Mouse (Mus musculus): ENCODE results near the gene Arhgef26.

The Arhgef26 gene

GRCm38 (mm10) chr3:62338044-62338443 lies at the start of gene Arhgef26:
Arhgef26 (plus strand) TSS chr3:62338344.
- DNase-seq (ENCODE audit: low spot score in 2 of 2), result no peak

- DNase-seq (ENCODE audit: low spot score in 2 of 2), result no peak
Observed at GRCm38 (mm10) chr3:62310493-62310892, 27.7 kb upstream of the Arhgef26 start.

GRCm38 (mm10) chr3:62311224-62311623 lies 26.9 kb upstream of the Arhgef26 start:
- no peak for DNase-seq (ENCODE audit: low spot score in 2 of 2)

DNA sequence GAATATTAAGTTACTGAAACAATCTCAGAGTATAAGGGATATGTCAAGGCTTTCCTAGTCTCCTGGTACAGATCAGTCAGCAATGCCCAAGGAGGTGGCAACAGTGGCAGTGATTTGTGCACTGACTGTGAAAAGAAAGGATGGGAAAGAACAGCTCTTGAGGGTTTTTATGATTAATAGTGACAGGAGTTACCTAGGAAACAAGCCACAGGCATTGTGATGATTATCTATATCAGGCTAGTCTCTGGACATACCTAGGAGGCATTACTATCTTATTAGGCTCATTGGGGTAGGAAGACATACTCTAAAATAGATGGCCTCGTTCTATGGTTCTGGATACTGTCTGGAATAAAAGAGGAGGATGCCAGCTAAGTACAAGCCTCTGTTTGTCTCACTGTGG lies 13.4 kb upstream of the Arhgef26 start:
- no peak for DNase-seq (ENCODE audit: low spot score in 2 of 2)

DNA sequence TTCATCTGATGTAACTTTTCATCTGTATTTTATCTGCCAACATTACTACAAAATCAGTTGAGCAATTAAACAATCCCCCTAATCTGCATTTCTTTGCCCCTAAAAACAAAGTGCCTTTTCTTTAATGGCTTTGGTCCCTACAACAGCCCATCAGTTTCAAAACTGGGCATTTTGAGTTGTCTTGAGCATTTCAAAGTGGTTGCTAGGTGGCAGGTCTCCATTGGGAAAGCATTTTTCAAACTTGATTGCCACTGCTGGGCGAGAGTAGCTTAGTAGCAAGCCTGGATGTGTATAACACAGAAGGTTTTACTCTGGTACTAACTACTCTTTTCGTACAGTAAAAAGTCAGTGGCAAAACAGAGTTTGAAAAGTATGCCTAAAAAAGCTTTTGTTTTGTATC lies 10.2 kb upstream of the Arhgef26 start:
- DNase-seq (ENCODE audit: low spot score in 2 of 2), result no peak

DNA sequence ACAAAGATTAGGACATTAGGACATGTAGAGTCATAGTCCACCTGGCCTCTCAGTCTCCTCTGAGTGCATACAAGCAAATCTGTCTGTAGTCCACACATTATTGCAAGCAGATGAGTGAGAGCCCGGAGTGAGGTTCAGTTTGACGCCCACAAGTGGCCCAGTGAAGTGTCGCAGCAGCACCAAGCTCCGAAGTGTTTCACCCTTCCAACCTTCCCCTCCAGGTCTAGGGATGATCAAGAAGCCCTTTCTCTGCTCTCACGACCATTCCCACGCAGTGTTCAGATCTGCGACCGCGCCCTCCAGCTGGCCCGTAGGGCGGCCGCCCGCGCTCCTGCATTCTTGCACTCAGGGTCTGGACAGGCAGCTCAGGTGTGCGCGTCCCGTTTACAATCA lies 313 bp downstream of the Arhgef26 start:
- DNase-seq (ENCODE audit: low spot score in 2 of 2), result no peak

- peak in 1 of 2 experiments; percentile 40 for DNase-seq (ENCODE audit: low spot score in 2 of 2)
Observed at GRCm38 (mm10) chr3:62338854-62339515, 841 bp downstream of the Arhgef26 start.

DNA sequence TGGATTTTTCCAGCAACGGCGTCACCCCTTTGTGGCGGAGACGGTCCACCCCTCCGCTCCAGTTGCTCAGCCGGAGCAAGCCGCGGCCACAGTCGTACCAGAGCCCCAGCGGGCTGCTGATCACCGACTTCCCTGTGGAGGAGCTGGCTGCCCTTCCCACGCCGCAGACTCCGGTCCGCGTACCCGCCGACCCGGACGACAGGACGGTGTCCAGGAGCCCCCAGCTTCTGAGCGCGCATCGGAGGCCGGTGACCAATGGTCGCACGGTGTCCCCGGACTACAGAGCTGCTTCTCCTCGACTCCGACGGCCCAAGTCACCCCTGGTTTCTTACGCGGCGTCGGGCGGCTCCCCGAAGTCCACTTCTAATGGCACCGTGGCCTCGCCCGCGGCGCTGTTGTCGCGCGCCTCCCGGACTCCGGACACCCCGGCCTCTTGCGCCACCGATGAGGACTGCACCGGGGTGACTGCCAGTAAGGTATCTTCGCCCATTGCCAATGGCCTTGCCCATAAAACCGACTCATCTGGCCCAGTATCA lies 1.4 kb downstream of the Arhgef26 start:
- no peak for DNase-seq (ENCODE audit: low spot score in 2 of 2)

- DNase-seq (ENCODE audit: low spot score in 2 of 2), result no peak
Observed at GRCm38 (mm10) chr3:62340154-62340760, 2.1 kb downstream of the Arhgef26 start.

GRCm38 (mm10) chr3:62340861-62341260 lies 2.7 kb downstream of the Arhgef26 start:
- no peak for DNase-seq (ENCODE audit: low spot score in 2 of 2)

DNA sequence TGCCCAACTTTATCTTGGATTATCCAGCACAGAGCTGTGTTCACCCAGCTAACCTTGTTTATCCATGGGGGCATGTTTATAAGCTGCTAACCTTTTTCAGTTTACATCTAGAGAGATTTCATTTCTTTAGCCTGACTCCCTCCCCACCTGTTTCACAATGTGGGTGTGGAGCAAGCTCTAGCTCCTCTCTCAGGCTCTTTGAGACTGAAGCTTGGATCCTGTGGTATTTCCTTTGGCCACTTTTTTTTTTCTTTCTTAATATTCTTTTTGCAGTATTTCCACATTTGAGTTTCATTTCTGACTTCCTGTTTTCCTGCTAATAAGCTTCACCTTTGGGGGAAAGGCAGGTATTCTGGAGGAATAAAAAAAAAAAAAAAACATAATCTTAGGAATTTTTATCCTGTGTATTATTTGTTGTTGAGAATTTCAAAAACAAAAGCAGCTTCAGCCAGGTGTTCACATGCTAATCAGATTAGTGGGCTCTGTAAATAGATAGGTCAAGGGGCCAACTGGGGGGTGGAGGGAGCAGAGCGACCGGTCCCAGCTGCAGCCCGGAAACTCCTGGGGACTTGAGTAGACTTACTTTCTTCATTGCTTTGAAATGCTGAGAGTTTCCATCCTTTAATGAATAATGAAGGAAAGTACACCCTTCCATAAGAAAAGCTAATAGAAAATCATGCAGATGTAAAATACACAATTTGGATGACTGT lies 3.5 kb downstream of the Arhgef26 start:
- no peak for DNase-seq (ENCODE audit: low spot score in 2 of 2)

DNA sequence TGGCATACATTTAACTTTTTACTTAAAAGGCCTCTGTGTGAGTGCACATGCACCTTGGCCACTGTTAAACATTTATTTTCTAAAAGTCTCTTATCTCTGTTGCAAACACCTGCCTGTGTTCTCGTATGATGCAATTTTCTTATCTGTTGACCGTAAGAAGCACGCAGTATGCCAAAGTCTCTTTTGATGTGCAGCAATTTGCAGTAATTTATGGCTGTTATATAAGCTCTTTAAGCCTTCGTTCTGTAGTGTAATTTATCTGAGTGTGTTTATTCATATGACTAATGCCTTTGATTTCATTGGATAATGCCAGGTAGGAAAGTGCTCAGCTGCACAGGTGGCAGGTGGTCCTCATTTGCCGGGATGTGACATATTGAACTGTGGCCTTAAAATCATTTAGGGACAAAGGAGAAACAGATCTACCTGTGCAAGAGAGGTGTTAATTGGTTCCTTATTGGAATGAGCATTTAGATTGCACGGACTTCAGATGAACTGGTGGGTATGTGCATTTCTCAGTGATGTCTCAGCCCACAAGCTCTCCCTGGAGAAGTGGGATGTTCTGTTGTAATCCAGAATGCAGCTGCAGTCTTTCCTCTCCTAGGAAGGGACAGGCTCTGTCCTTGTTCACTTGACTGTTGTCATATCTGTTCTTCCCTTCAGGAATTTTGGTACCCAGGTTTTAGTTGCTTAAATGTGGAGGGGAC lies 10.5 kb downstream of the Arhgef26 start:
- no peak for DNase-seq (ENCODE audit: low spot score in 2 of 2)

DNA sequence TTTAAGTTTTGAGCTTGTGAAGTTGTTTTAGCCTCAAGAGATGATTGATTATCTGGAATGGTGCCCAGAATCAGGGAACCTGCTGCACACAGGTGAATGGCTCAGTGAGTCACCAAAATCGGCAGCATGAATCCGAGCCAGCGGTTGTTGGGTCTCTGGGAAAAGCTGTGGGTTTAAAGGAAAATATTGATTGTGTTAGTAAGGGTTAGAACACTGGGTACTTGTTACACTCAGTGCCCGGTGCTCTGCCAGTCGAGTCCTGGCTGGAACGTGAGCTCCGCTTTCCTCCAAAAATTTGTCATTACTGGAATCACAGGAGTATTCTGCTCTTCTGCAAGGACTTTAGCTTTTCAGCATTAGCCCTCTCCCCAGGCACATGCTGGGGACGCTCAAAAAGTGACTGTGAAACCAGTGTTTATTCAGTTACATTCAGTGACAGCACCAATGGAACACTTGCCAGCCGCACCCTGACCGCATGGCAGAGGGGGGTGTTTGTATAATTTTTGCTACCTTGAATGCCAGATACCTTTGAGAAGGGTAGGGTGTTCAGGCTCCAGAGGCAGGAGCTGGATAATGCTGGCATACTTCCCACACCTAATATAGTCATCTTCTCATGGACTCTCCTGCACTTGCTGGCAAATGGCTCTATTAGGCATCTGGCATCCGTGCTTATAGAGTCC lies 11.2 kb downstream of the Arhgef26 start:
- no peak for DNase-seq (ENCODE audit: low spot score in 2 of 2)

- no peak for DNase-seq (ENCODE audit: low spot score in 2 of 2)
Observed at GRCm38 (mm10) chr3:62352071-62352470, 13.9 kb downstream of the Arhgef26 start.

DNA sequence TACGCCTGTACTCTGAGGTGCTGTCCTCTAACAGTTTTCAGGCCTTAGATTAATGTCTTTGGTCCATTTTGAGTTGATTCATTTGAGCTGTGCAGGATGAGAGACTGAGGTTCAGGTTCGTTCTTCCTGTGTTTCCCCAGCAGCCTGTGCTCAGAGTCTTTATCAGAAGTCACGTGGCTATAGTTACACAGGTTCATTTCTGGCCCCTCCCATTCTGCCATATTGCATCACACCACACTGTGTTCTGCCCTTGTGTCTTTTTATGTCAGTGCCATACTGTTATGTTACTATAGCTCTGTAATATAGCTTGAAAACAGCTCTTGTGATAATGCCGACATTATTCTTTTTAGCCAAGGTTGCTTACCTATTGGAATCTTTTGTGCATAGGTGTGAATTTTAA lies 14.7 kb downstream of the Arhgef26 start:
- DNase-seq (ENCODE audit: low spot score in 2 of 2), result no peak

DNA sequence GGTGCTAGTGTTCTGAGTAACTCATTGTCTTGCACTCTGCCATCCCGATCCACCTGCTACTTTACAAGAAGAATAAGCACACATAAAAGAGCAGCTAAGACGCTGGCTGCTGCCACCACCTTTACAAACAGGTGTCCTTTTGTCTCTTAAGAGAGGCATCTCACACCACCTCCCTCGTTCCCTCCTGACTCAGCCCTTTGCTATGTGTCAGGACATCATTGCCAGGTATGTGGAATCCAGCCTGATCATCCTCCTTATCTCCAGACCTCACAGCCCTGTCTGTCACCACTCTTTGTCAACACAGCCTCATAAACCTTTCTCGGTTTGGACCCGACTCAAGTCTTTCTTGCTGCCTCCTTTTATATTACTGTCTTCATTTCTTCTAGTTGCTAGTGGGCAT lies 29.7 kb downstream of the Arhgef26 start:
- DNase-seq (ENCODE audit: low spot score in 2 of 2), result no peak

DNA sequence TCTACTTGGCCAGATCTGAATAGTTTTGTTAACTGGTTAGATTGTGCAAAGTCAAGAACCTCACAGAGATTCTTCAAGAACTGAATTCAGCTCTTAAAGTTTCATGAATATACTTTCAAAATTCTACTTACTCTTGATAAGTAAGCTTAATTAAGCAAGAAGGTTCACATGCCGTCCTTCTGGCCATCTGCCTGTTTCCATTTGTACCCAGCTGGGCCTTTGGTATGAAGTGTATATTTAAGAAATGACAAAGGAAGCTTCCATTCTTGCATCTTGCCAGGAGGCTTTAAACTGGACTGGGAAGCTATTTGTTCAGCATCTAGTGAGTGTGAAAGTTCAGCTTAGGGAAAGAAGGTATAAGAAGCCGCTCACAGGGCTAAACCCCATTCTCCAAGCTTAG lies 34.7 kb downstream of the Arhgef26 start:
- no peak for DNase-seq (ENCODE audit: low spot score in 2 of 2)

DNA sequence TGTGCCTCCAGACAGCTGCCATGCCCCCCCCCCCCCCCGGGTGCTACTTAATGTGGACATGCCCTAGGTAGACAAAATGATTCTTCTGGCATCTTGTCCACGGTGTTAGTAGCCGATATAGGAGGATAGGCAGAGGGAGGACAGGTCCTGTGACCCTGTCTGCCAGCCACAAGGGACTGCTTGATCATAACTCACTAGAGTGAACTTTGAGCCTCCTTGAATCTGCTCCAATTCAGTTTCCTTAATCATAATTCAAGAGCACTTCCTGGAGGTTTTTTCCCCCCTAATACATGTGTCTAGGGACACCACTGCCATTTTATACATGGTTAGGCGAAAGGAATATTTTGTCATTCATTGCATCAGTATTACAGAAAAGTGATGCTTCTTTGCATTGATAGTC lies 36.2 kb downstream of the Arhgef26 start:
- DNase-seq (ENCODE audit: low spot score in 2 of 2), result no peak

DNA sequence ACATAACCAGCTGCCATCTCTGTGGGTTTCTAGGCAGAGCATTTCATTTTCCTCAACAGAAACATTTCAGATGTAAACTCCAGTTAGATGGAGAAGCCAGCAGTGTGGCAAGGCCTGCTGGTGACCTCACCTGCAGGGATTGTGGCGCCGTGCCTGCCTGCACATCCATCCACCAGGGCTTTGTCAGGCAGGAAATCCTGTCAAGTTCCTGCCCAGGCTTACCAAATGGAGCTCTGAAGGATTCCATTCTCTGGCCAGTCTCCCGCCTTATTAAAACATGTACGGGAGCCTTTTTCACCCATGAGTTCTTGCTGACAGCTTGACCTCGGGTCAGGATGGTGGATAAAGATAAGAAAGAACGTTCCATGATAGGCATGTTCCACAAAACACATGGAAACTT lies 36.7 kb downstream of the Arhgef26 start:
- DNase-seq (ENCODE audit: low spot score in 2 of 2), result no peak

GRCm38 (mm10) chr3:62376719-62377118 lies 38.6 kb downstream of the Arhgef26 start:
- no peak for DNase-seq (ENCODE audit: low spot score in 2 of 2)

DNA sequence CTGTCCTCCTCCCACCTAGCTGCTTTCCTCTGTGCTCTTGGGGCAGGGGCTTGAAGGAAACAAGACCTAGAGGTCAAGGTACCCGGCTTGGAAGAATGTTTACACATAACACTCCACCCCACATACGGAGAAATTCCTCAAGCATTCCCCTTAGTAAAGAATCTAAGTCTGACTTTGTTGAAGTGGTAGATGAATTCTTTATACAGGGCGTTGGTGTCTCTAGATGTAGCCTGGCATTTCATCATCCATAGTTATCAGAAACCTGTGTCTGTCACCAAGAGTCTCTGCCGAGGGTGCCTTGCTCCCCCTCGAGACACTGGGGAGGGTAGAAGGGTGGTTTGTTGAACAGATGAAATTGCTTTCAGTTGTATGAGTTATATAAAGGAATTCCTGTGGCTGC lies 41.8 kb downstream of the Arhgef26 start:
- no peak for DNase-seq (ENCODE audit: low spot score in 2 of 2)

DNA sequence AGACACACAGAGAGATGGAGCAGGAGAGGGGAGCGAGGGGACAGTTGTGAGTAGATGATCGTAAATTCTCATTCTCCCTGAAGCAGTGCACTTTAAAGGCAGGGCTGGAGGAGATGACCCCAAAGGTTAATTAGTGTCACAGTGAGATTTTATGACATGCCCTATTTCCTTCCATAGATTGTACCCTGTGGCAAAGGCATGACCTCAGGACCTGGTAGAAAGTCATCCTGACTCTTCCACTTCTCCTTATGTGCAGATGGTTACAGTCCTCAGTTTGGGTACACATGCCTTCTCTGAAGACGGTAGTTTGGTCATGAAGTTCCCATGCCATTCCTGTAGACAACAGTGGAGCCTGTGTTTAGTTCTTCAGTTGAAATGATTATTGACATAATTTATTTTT lies 42.3 kb downstream of the Arhgef26 start:
- no peak for DNase-seq (ENCODE audit: low spot score in 2 of 2)
